Mouse (Mus musculus): Measurements from ENCODE around the gene Tubb4a. TPM values are rescaled to one million over a fixed set of nuclear protein-coding genes. Genes with fewer than 3 reads are reported as not detected.
"Not testable (repeated sequence)": the region's sequence is repeated elsewhere in the genome, so short reads cannot be mapped to it uniquely, and the experiment has no call there.

Gene Tubb4a
- polyA plus RNA-seq, 1 experiment from 2014 or later = 29.4 TPM

DNA sequence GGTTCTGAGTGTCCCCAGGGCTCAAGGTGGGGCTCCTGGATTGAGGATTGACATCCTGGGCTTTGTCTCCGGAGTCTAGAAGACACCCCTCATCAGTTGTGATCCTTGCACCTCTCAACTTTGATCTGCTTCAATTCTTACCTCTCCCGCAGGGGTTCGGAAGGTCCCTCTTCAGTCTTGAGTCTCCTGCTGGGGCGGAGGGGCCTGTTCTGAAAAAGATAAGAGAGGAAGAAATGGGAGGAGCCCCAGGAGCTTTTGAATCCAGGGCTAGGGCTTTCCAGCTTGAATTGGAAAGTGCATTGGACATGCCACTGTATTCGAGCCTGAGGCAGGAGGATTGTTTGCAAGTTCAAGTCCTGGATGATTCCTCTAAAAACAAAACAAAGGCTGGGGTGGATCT lies 20.7 kb downstream of the Tubb4a start:
- Histone ChIP-seq H3K4me2 (no peak overlapping the region), H3K4me3 (replicated peaks) (no peak overlapping the region), H3K9ac (no peak overlapping the region), H3K27me3 (peaks cover 21% of the 10 kb centered on the region), H3K27ac (no peak overlapping the region), H3K36me3 (0 out of 2 replicates have a peak, but pooled peaks cover 4% of the 10 kb centered on the region), H3K4me1 (peaks cover 12% of the 10 kb centered on the region; the same call in 1 of the 2 replicates), H3K9me3 (replicated peaks) (no peaks in the 10 kb centered on the region)
- WGBS = 66% methylated on average over 5 of the region's 5 CpGs
- no peak for ATAC-seq (replicated peaks; ENCODE audit: low FRiP score)

DNA sequence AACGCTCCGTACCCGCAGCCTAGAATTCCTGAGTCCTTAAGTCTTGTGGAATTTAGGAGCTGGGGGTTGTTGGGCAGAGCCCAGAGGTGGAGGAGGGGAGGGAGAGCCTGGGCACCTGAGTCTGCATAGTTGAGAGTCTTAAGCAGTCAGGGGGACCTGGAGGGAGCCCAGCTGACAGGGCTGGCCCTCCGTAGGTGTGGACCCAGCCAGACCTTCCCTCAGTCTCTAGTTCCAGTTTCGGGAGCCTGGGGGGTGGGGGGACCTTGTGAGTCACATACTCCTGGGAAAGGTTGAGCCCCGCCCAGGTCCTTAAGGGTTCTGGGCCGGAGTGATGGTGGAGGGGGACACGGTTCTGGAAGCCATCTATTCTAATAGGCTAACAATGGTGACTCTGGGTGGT lies 24.6 kb downstream of the Tubb4a start:
- H3K4me3 ChIP-seq (replicated peaks) = peak overlapping the region; percentile 53
- H3K4me1 ChIP-seq = peaks cover 37% of the 10 kb centered on the region
- peak overlapping the region; percentile 50 for H3K9ac ChIP-seq
- ATAC-seq (replicated peaks; ENCODE audit: low FRiP score) = no peak
- 6% methylated on average over 8 of the region's 8 CpGs for WGBS
- peaks cover 33% of the 10 kb centered on the region for H3K27me3 ChIP-seq
- peak overlapping the region; percentile 91 for H3K27ac ChIP-seq
- H3K4me2 ChIP-seq = peak overlapping the region; percentile 60
- H3K9me3 ChIP-seq (replicated peaks) = no peaks in the 10 kb centered on the region
- H3K36me3 ChIP-seq = 0 out of 2 replicates have a peak, but pooled peaks cover 4% of the 10 kb centered on the region

DNA sequence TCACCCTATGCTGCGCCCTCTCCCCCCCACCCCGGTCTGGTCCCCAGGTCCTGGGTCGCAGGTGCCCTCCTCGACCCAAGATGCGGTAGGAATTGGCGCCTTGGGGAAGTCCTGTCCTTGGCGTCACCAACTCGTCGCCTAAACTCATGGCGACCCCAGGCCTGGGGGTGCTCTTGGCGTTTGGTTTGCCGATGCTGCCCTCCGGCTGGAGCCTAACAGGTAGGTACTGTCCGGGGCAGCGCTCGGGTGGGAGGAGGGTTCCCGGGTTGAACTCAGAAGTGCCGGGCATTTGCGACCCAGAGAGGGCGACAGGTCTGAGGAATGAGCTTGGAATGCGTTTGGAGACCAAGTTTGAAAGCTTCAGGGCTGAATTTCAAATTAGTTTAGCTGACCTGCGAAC lies 25.0 kb downstream of the Tubb4a start:
- ATAC-seq (replicated peaks; ENCODE audit: low FRiP score) = no peak
- peak overlapping the region; percentile 50 for H3K9ac ChIP-seq
- peak overlapping the region; percentile 53 for H3K4me3 ChIP-seq (replicated peaks)
- peaks cover 37% of the 10 kb centered on the region for H3K4me1 ChIP-seq
- peak overlapping the region; percentile 91 for H3K27ac ChIP-seq
- WGBS = under 1% methylated on average over 22 of the region's 22 CpGs
- peak overlapping the region; percentile 60 for H3K4me2 ChIP-seq
- H3K27me3 ChIP-seq = peaks cover 33% of the 10 kb centered on the region
- H3K36me3 ChIP-seq = 0 out of 2 replicates have a peak, but pooled peaks cover 4% of the 10 kb centered on the region
- H3K9me3 ChIP-seq (replicated peaks) = no peaks in the 10 kb centered on the region

DNA sequence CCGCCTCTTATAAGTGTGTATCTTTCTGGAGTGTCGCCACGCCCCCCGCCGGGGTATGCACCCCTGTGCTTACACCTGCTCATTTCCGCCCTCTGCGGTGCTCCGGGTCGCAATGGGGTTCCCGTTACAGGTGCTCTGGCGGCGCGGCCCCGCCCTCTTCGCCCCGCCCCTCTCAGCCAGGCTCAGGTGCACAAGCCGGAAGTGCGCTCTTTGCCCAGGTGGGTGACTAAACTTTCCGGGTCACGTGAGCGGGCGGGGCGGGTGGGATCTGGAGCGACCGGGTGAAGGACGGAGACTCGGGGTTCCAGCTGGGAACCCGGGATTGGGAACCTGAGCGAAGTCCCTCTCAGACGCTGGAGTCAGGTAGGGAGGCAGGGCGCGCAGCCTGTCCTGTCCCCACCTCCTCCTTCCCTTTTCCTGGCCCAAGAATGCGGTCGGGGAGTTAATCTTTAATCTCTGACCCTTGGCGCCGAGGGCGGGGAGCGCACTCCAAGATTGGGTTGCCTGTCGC lies 25.5 kb downstream of the Tubb4a start:
- H3K9ac ChIP-seq = peak overlapping the region; percentile 50
- no peaks in the 10 kb centered on the region for H3K9me3 ChIP-seq (replicated peaks)
- peak overlapping the region; percentile 60 for H3K4me2 ChIP-seq
- ATAC-seq (replicated peaks; ENCODE audit: low FRiP score) = peak; percentile 38
- peak overlapping the region; percentile 53 for H3K4me3 ChIP-seq (replicated peaks)
- peaks cover 37% of the 10 kb centered on the region for H3K4me1 ChIP-seq
- H3K27me3 ChIP-seq = peaks cover 33% of the 10 kb centered on the region
- H3K36me3 ChIP-seq = 0 out of 2 replicates have a peak, but pooled peaks cover 8% of the 10 kb centered on the region
- WGBS = under 1% methylated on average over 39 of the region's 39 CpGs
- H3K27ac ChIP-seq = peak overlapping the region; percentile 91

DNA sequence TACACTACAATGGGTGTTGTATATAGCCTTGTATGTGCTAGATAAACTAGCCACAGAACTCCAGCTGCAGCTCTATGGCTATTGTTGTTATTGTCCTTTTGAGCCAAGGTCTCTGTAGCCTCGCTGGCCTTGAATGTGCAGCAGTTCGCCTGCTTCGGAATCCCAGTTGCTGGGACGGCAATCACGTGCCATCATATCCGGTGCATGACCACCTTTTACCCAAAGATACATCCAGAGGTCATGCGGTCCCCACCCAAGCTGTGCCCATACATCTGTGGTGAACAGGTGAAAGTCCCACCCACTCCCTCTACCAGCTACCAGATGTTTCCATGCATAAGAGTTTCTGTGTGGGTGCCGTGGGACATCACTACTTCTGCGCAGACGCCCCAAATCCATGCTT lies 26.5 kb downstream of the Tubb4a start:
- H3K9me3 ChIP-seq (replicated peaks) = no peaks in the 10 kb centered on the region
- 40% methylated on average over 10 of the region's 10 CpGs for WGBS
- H3K4me2 ChIP-seq = peak overlapping the region; percentile 93
- peak overlapping the region; percentile 84 for H3K4me3 ChIP-seq (replicated peaks)
- H3K4me1 ChIP-seq = peaks cover 37% of the 10 kb centered on the region
- H3K9ac ChIP-seq = no peak overlapping the region
- H3K27me3 ChIP-seq = peaks cover 33% of the 10 kb centered on the region
- peaks cover 11% of the 10 kb centered on the region; the same call in 1 of the 2 replicates for H3K36me3 ChIP-seq
- H3K27ac ChIP-seq = peak overlapping the region; percentile 84
- ATAC-seq (replicated peaks; ENCODE audit: low FRiP score) = no peak

DNA sequence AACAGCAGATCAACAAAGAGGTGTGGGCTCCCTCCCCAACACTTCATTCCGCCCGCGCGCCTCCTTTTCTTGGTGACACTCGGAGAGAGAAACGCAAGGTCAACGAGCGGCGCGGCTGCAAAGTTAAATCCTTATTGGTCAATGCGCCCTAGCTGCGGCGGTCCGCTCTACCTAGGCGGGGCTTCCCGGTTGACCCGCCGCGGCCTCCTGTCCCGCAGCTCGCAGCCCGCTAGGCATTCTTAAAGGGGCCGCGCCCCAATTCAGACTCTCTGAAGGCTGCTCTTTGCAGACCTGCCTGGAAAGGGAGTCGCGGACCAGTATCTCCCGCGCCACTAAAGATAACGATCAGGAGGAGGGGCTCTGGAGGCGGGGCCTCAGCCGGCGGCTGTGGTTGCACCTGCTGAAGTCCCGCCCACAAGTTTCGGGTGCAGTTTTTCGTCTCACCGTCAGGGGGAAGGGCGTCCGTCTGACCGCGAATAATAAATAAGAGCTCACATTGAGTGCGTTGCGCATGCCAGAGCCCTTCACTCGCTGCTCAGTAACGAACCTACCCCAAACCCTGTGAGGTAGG lies 27.3 kb downstream of the Tubb4a start:
- Histone ChIP-seq H3K36me3 (peaks cover 17% of the 10 kb centered on the region), H3K27me3 (peaks cover 33% of the 10 kb centered on the region), H3K9me3 (replicated peaks) (no peaks in the 10 kb centered on the region), H3K9ac (peak overlapping the region; percentile 75), H3K4me3 (replicated peaks) (peak overlapping the region; percentile 84), H3K4me1 (peaks cover 37% of the 10 kb centered on the region), H3K4me2 (peak overlapping the region; percentile 93), H3K27ac (peak overlapping the region; percentile 84)
- WGBS = under 1% methylated on average over 44 of the region's 44 CpGs
- peak; percentile 88 for ATAC-seq (replicated peaks; ENCODE audit: low FRiP score)

DNA sequence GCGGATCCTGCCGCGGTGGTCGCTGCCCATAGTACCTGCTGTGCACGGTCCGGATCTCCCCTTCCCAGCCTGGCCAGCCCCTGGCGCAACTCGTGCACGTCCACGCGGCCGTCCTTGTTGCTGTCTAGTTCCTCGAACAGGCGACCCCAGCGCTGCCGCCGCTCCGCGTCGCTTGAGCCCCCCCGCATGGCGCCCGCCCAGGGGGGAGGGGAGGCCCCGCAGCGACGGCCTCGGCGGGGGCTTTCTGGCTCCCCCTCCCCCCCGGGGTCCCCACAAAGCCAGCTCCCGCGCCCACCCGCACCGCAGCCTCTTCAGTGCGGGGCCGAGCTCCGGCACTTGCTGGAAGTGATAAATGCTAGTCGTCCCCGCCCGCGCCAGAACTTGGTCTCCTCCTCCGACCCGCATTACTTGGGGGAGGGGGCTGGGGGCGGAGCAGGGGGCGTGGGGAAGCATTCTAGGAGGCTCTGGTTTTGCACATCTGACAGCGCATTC lies 28.1 kb downstream of the Tubb4a start, which contains the start of gene Slc25a23:
TSS of gene Slc25a23 (minus strand) at position 378 of the 492 bp plus-strand sequence.
- H3K9me3 ChIP-seq (replicated peaks) = no peaks in the 10 kb centered on the region
- H3K27ac ChIP-seq = peak within 1 kb of the TSS; percentile 84
- peak; percentile 69 for ATAC-seq (replicated peaks; ENCODE audit: low FRiP score)
- peak within 1 kb of the TSS; percentile 75 for H3K9ac ChIP-seq
- peaks cover 37% of the 10 kb centered on the region for H3K4me1 ChIP-seq
- 0% methylated on average over 33 of the region's 45 CpGs for WGBS
- peak within 1 kb of the TSS; percentile 93 for H3K4me2 ChIP-seq
- peak within 1 kb of the TSS; percentile 84 for H3K4me3 ChIP-seq (replicated peaks)
- H3K27me3 ChIP-seq = peaks cover 33% of the 10 kb centered on the region
- H3K36me3 ChIP-seq = peaks cover 24% of the 10 kb centered on the region

DNA sequence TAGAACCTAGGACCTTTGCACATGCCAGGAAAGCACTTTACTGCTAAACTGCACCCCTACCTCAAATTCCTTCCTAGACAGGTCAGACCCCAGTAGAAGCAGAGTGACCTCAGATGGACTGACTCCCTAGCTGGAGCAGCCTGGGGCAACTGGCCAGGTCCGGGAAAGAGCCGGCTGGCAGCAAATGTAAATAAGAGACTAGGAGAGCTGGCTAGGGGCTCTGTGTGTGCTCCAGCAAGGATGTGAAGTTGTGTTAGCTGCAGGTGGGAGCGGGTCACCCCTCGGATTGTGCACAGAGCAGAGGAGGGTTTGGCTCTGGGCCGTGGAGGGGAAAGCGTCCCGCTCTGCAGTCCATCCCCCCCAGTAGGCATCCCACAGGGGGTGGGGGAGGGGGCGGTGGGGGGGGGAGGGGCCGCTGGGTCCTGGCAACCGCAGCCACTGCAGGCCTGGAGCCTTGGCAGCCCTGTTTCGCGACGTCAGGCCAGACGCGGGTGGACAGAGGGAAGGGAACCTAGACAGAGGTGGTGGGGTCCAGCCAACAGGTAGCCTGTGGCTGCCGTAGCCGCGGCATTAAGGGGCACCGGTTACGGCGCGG lies 28.6 kb downstream of the Tubb4a start, which contains the start of gene Crb3:
TSS of gene Crb3 (plus strand) at position 215 of the 595 bp plus-strand sequence.
- peak within 1 kb of the TSS; percentile 84 for H3K27ac ChIP-seq
- ATAC-seq (replicated peaks; ENCODE audit: low FRiP score) = no peak
- peak within 1 kb of the TSS; percentile 84 for H3K4me3 ChIP-seq (replicated peaks)
- 2% methylated on average over 14 of the region's 22 CpGs for WGBS
- H3K9me3 ChIP-seq (replicated peaks) = no peaks in the 10 kb centered on the region
- H3K4me1 ChIP-seq = peaks cover 37% of the 10 kb centered on the region
- H3K36me3 ChIP-seq = peaks cover 28% of the 10 kb centered on the region
- H3K4me2 ChIP-seq = peak within 1 kb of the TSS; percentile 93
- H3K9ac ChIP-seq = peak within 1 kb of the TSS; percentile 75
- peaks cover 29% of the 10 kb centered on the region for H3K27me3 ChIP-seq

DNA sequence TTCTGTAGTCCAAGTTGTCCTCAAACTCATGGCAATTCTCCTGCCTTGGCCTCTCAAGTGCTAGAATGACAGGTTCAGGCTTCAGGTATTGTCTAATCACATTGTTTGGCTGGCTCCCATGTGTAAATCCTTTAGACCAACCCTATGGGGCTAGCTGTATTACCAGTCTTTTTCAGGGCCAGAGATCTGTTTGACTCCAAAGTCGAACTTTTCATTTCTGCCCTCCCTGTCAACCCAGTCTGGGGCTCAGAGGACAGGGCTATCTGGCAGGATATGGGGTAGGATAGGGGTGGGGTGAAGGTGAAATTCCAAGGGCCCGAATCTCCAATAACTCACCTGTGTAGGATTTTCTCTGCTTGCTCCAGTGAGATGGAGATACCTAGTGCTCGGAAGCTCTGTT lies 31.3 kb downstream of the Tubb4a start:
- Histone ChIP-seq H3K4me1 (peaks cover 24% of the 10 kb centered on the region), H3K4me2 (no peak overlapping the region), H3K27ac (no peak overlapping the region), H3K9ac (no peak overlapping the region), H3K36me3 (peaks cover 49% of the 10 kb centered on the region), H3K27me3 (peaks cover 5% of the 10 kb centered on the region), H3K9me3 (replicated peaks) (no peaks in the 10 kb centered on the region), H3K4me3 (replicated peaks) (no peak overlapping the region)
- ATAC-seq (replicated peaks; ENCODE audit: low FRiP score) = no peak
- 83% methylated on average over 3 of the region's 3 CpGs for WGBS

DNA sequence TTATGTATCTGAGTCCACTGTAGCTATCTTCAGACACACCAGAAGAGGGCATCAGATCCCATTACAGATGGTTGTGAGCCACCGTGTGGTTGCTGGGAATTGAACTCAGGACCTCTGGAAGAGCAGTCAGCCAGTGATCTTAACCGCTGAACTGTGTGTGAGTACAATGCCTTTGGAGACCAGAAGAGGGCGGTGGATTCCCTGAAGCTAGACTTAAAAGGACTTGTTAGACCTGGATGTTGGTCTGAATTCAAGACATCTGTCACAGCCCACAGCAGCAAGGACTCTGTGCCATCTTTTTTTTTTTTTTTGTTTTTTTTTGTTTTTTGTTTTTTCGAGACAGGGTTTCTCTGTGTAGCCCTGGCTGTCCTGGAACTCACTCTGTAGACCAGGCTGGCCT lies 35.9 kb downstream of the Tubb4a start:
- not testable (repeated sequence) for H3K27me3 ChIP-seq; H3K27ac ChIP-seq; H3K4me2 ChIP-seq; ATAC-seq (replicated peaks; ENCODE audit: low FRiP score); H3K9me3 ChIP-seq (replicated peaks); H3K9ac ChIP-seq; H3K4me1 ChIP-seq; H3K4me3 ChIP-seq (replicated peaks)
- WGBS = 90% methylated on average over 4 of the region's 4 CpGs
- peaks cover 66% of the 10 kb centered on the region for H3K36me3 ChIP-seq

DNA sequence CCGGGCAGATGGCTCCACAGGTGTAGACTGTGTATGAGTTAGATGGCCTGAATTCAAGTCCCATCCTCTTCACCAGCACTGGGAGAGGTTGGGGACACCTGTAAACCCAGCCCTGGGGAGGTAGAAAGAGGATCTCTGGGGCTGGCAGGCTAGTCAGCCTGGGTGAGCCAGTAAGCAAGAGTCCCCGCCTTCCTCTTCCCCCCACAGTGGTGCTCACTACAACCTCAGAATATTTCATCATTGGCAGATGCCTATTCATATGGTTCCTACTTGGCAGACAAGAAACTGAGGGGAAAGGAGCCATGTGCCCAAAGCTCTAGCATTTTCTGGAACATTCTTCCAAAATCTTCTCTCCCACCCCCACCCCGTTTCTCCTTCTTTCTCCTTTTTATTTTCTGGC lies 38.8 kb downstream of the Tubb4a start:
- Histone ChIP-seq H3K4me1 (0 out of 2 replicates have a peak, but pooled peaks cover 5% of the 10 kb centered on the region), H3K9ac (no peak overlapping the region), H3K27ac (no peak overlapping the region), H3K27me3 (no peaks in the 10 kb centered on the region), H3K36me3 (peaks cover 54% of the 10 kb centered on the region), H3K4me2 (no peak overlapping the region), H3K4me3 (replicated peaks) (no peak overlapping the region), H3K9me3 (replicated peaks) (no peaks in the 10 kb centered on the region)
- no peak for ATAC-seq (replicated peaks; ENCODE audit: low FRiP score)
- WGBS = 87% methylated on average over 3 of the region's 3 CpGs

DNA sequence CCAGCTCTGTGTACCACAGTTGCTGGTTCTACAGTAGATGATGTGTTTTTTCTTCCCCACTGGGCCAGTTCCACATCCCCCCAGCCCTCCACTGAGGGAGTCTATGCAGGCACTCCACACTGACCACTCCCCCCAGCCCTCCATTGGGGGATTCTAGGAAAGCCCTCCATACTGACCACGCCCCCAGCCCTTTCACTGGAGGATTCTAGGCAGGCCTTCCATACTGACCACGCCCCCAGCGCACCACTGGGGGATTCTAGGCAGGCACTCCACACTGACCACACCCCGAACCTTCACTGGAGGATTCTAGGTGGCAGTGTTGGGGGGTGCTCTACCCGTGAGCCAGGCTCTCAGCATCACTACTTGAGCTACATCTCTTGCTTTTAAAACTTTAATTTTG lies 40.2 kb downstream of the Tubb4a start:
- Histone ChIP-seq H3K27ac (no peak overlapping the region), H3K9ac (no peak overlapping the region), H3K4me2 (no peak overlapping the region), H3K36me3 (peaks cover 40% of the 10 kb centered on the region), H3K4me1 (0 out of 2 replicates have a peak, but pooled peaks cover 5% of the 10 kb centered on the region), H3K9me3 (replicated peaks) (no peaks in the 10 kb centered on the region), H3K27me3 (no peaks in the 10 kb centered on the region), H3K4me3 (replicated peaks) (no peak overlapping the region)
- 49% methylated on average over 5 of the region's 5 CpGs for WGBS
- ATAC-seq (replicated peaks; ENCODE audit: low FRiP score) = peak; percentile 34
